10 mouse cellular contexts compared by ENCODE assay signal in the genomic region with DNA sequence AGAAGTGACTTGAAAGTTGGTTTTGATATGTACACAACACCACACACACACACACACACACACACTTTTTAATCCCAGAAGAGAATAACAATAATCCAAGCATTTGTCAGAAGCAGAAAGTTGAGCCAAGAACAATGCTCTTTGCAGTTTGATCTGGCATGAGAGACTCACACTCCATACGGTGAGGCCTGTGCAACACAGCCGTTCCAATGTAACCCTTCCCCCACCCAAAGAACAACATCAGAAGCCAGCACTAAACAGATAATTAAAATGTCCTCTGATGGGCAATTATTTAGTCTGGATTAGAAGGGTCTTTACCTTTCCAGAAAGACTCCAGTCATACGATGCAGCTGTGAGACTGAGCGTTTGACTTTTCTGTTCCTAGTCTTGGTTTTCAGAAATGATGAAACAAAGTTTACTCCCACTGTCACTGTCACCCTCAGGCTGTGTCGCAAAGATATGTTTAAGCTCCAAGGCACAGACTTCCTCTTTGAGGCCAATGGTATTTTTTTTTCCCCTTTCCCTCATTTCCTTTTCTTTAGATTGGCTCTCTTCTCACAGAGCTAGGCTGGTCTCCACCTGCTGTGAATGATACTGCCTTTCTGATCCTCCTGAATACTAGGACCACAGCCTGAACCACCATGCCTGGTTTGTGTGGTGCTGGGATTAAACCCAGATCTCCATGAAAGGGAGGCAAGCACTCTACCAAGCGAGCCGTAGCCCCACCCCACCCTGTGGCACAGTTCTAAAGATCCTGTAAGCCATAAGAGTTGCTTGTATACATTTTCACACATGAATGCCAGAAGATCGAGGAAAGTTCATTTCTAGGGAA. TPM values are rescaled to one million over a fixed set of nuclear protein-coding genes. Genes with fewer than 3 reads are reported as not detected.
DNase-seq lines count a peak whose midpoint lies in the region; ATAC-seq and TF ChIP-seq lines count a peak whose summit lies in the region.
"Had no signal": no experiment of that assay in that cellular context is flagged by ENCODE, and none has a peak within 500 bp of the region (broad histone marks: within the 10 kb centered on the region; RNA-seq: fewer than 3 reads in every experiment).

A gene (minus strand): TSS at position 425 of the 832 bp plus-strand sequence.

- H3K4me3 ChIP-seq in heart, embryonic 12.5 days: no peak within 1 kb of the TSS
- H3K4me3 ChIP-seq in spleen, adult 2 months (ENCODE audit: extremely low read depth, insufficient read depth, insufficient read length): peak within 1 kb of the TSS; percentile 36
- H3K4me3 ChIP-seq in liver, embryonic 16.5 days (ENCODE audit: low read depth, low read length): peak within 1 kb of the TSS; percentile 38
- H3K4me3 ChIP-seq in intestine, embryonic 16.5 days (ENCODE audit: low read length): no peak within 1 kb of the TSS
- H3K4me3 ChIP-seq: lung, embryonic 15.5 days had no signal

- peaks cover 7% of the 10 kb centered on the region for H3K4me1 ChIP-seq in heart, embryonic 12.5 days (replicated peaks)
- H3K4me1 ChIP-seq in spleen, adult 2 months (ENCODE audit: control insufficient read depth, insufficient read depth, insufficient read length): peaks cover 11% of the 10 kb centered on the region; the same call in 1 of the 2 replicates
- H3K4me1 ChIP-seq in liver, embryonic 16.5 days (ENCODE audit: control insufficient read depth, low read depth, low read length): no peaks in the 10 kb centered on the region; the same call in 1 of the 2 replicates
- H3K4me1 ChIP-seq in intestine, embryonic 16.5 days (ENCODE audit: control insufficient read depth, insufficient read depth, low read length): no peaks in the 10 kb centered on the region
- H3K4me1 ChIP-seq: lung, embryonic 15.5 days had no signal

- TF ChIP-seq CTCF in spleen, adult 2 months (IDR thresholded peaks at IDR 0.05; ENCODE audit: extremely low read depth, insufficient read depth, insufficient read length, insufficient replicate concordance): no peak

- ATAC-seq in heart, embryonic 12.5 days (ENCODE audit: insufficient number of reproducible peaks, low FRiP score): peak; percentile 54; the same call in 1 of the 2 replicates
- peak; percentile 30 for ATAC-seq in liver, embryonic 16.5 days (ENCODE audit: low read depth)
- no peak for ATAC-seq in intestine, embryonic 16.5 days

- H3K9me3 ChIP-seq in heart, embryonic 12.5 days (replicated peaks): no peaks in the 10 kb centered on the region
- no peaks in the 10 kb centered on the region for H3K9me3 ChIP-seq in liver, embryonic 16.5 days (replicated peaks; ENCODE audit: control insufficient read depth, low read length)
- no peaks in the 10 kb centered on the region for H3K9me3 ChIP-seq in intestine, embryonic 16.5 days (ENCODE audit: control insufficient read depth, low read length)
- H3K9me3 ChIP-seq: lung, embryonic 15.5 days had no signal

- no peak within 1 kb of the TSS for H3K9ac ChIP-seq in heart, embryonic 12.5 days
- no peak within 1 kb of the TSS for H3K9ac ChIP-seq in liver, embryonic 16.5 days (ENCODE audit: low read depth, low read length)
- H3K9ac ChIP-seq in intestine, embryonic 16.5 days (ENCODE audit: low read depth, low read length): no peak within 1 kb of the TSS
- H3K9ac ChIP-seq: lung, embryonic 15.5 days had no signal

- no peak for TF ChIP-seq POLR2A in spleen, adult 2 months (IDR thresholded peaks at IDR 0.05; ENCODE audit: low read depth, low read length)

- H3K27ac ChIP-seq in heart, embryonic 12.5 days (ENCODE audit: poor library complexity, severe bottlenecking): peak within 1 kb of the TSS; percentile 50
- H3K27ac ChIP-seq in spleen, adult 2 months (ENCODE audit: insufficient read depth, low read length): peak within 1 kb of the TSS; percentile 47
- H3K27ac ChIP-seq in liver, embryonic 16.5 days (ENCODE audit: low read length): peak within 1 kb of the TSS; percentile 31; the same call in 1 of the 2 replicates
- H3K27ac ChIP-seq in intestine, embryonic 16.5 days (ENCODE audit: low read length): no peak within 1 kb of the TSS
- H3K27ac ChIP-seq: lung, embryonic 15.5 days had no signal

- peaks cover 4% of the 10 kb centered on the region for H3K36me3 ChIP-seq in heart, embryonic 12.5 days
- no peaks in the 10 kb centered on the region for H3K36me3 ChIP-seq in spleen, adult 2 months (ENCODE audit: control insufficient read depth, insufficient read depth, low read length)
- peaks cover under 1% of the 10 kb centered on the region; the same call in 1 of the 2 replicates for H3K36me3 ChIP-seq in liver, embryonic 16.5 days (ENCODE audit: control insufficient read depth, insufficient read depth)
- H3K36me3 ChIP-seq in intestine, embryonic 16.5 days (ENCODE audit: control insufficient read depth, insufficient read depth, low read length): no peaks in the 10 kb centered on the region
- H3K36me3 ChIP-seq: lung, embryonic 15.5 days had no signal

- no peak for DNase-seq in heart, postnatal 10 days
- no peak for DNase-seq in spleen, adult 2 months (ENCODE audit: low read depth in 1 of 2, low spot score in 2 of 2)
- DNase-seq in spleen, adult 18-20 months: no peak
- no peak for DNase-seq in kidney, adult 18-20 months
- no peak for DNase-seq in cerebellum, adult 9-10 months
- DNase-seq: kidney, postnatal 25 days had no signal

- WGBS in heart, embryonic 12.5 days: 63% methylated on average over 8 of the region's 8 CpGs
- 26% methylated on average over 8 of the region's 8 CpGs for WGBS in spleen, adult 2 months
- 25% methylated on average over 8 of the region's 8 CpGs for WGBS in liver, embryonic 16.5 days (ENCODE audit: insufficient replicate concordance)
- 77% methylated on average over 8 of the region's 8 CpGs for WGBS in intestine, embryonic 16.5 days

- no peaks in the 10 kb centered on the region for H3K27me3 ChIP-seq in heart, embryonic 12.5 days (replicated peaks)
- no peaks in the 10 kb centered on the region for H3K27me3 ChIP-seq in spleen, adult 2 months (ENCODE audit: control insufficient read depth, insufficient read depth, low read length)
- no peaks in the 10 kb centered on the region for H3K27me3 ChIP-seq in liver, embryonic 16.5 days (ENCODE audit: control insufficient read depth, insufficient read depth, low read depth, low read length)
- H3K27me3 ChIP-seq in intestine, embryonic 16.5 days (replicated peaks; ENCODE audit: control insufficient read depth, insufficient read depth, low read length): no peaks in the 10 kb centered on the region
- H3K27me3 ChIP-seq: lung, embryonic 15.5 days had no signal

- no peak within 1 kb of the TSS for H3K4me2 ChIP-seq in heart, embryonic 12.5 days
- H3K4me2 ChIP-seq in liver, embryonic 16.5 days (ENCODE audit: low read depth, low read length): no peak within 1 kb of the TSS; the same call in 1 of the 2 replicates
- no peak within 1 kb of the TSS for H3K4me2 ChIP-seq in intestine, embryonic 16.5 days (ENCODE audit: low read depth, low read length)
- H3K4me2 ChIP-seq: lung, embryonic 15.5 days had no signal

- intact Hi-C loops in heart, postnatal 10 days (cut with DNase I): no loop called here

RNA-seq across cellular contexts. Expression of the gene that starts here (rescaled TPM):
- polyA plus RNA-seq in heart, embryonic 12.5 days (2016; fragmentation: Nextera tagmentation; extraction: Ambion mirVana): 2.1 and 2.9 TPM in 2 replicates
- 1 to 10 TPM in 1 of 2 experiments, under 1 TPM in 1; 0.69 to 1.3 TPM for total RNA-seq in heart, postnatal 10 days (2021)
- polyA plus RNA-seq in spleen, adult 2 months (2012; rRNA removed): 17.9 and 18.8 TPM in 2 replicates
- 2.4 and 2.9 TPM in 2 replicates for polyA plus RNA-seq in liver, embryonic 16.5 days (2015; fragmentation: Nextera tagmentation; extraction: Ambion mirVana)
- 1.1 and 1.7 TPM in 2 replicates for polyA plus RNA-seq in intestine, embryonic 16.5 days (2015; fragmentation: Nextera tagmentation; extraction: Ambion mirVana)

Comparison
In these comparisons a context has a peak if more than half of its experiments do, and no peak if none do; other contexts are left out.
1. H3K4me3 ChIP-seq: peak in spleen, adult 2 months (single experiment) and liver, embryonic 16.5 days (single experiment); none in heart, embryonic 12.5 days (single experiment) and intestine, embryonic 16.5 days (single experiment).